Mouse (Mus musculus): ENCODE measurements around the gene Myo10. TPM values are rescaled to one million over a fixed set of nuclear protein-coding genes. Genes with fewer than 3 reads are reported as not detected.

Myo10 gene
- polyA plus RNA-seq, 1 experiment from 2014 or later = 30.4 TPM

DNA sequence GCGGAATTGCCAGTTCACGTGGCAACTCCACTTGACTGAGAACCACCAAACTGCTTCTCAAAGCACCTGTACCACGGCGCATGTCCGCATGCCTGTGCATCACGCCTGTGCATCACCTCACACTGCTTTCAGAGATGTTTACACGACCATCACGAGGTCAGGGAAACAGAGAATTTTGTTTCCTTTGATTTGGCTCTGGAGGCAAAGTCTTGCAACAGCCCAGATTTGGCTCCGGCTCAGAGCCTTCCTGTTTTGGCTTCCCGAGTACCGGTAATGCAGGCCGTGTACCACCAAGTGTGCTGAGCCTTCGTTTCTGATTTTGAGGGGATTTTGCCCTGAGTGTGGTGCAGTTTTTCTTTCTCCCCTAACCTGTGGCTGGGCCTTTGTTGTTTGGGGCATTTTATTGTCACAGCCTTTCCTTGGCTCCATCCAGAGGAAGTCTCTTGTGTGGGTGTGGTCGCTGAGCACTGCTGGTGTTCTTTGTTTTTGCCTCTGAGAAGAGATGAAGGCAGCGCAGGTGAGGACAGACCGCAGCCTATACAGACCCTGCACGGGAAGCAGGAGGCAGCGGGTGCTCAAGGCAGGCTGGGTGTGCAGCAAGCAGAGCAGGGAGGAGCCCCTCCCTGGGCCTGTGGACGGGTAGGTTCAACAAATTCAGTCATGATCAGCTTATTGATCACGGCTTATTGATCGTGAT, 70.1 kb downstream of the Myo10 start:
- Histone ChIP-seq H3K36me3 (ENCODE audit: control insufficient read depth, insufficient read depth, low read length) (no peaks in the 10 kb centered on the region), H3K4me2 (ENCODE audit: low read depth, low read length) (no peak overlapping the region), H3K4me1 (ENCODE audit: control insufficient read depth, insufficient read depth, low read length) (peaks cover 30% of the 10 kb centered on the region), H3K9me3 (replicated peaks; ENCODE audit: control insufficient read depth, low read length) (no peaks in the 10 kb centered on the region), H3K27ac (ENCODE audit: low read length) (no peak overlapping the region), H3K9ac (ENCODE audit: low read length) (no peak overlapping the region), H3K4me3 (replicated peaks; ENCODE audit: low read length) (no peak overlapping the region), H3K27me3 (ENCODE audit: control insufficient read depth, insufficient read depth, low read length) (no peaks in the 10 kb centered on the region)
- WGBS = 53% methylated on average over 21 of the region's 21 CpGs
- no peak for ATAC-seq (ENCODE audit: insufficient read depth, low FRiP score)

DNA sequence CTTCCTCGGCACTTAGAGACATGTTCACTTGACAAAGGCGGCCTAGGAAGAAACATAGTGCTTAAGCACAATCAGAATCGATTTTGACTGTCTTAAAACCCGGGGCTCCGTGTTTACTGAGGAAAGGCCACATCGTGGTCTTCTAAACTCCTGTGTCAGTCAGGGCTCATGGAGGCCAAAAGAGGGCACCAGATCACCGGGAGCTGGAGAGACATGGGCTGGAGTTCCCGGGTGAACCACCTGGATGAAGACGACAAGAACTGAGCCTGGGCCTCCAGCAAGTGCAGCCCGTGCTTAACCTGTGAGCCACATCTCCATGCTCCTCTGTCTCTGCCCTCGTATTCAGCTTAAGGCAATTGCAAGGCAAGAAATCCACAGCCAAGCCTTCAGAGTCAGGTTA, 71.4 kb downstream of the Myo10 start:
- 60% methylated on average over 11 of the region's 11 CpGs for WGBS
- peak overlapping the region; percentile 7; the same call in 1 of the 2 replicates for H3K27ac ChIP-seq (ENCODE audit: low read length)
- no peak overlapping the region for H3K4me2 ChIP-seq (ENCODE audit: low read depth, low read length)
- H3K9ac ChIP-seq (ENCODE audit: low read length) = no peak overlapping the region; the same call in 1 of the 2 replicates
- H3K9me3 ChIP-seq (replicated peaks; ENCODE audit: control insufficient read depth, low read length) = no peaks in the 10 kb centered on the region
- peaks cover 25% of the 10 kb centered on the region for H3K4me1 ChIP-seq (ENCODE audit: control insufficient read depth, insufficient read depth, low read length)
- no peak for ATAC-seq (ENCODE audit: insufficient read depth, low FRiP score)
- H3K36me3 ChIP-seq (ENCODE audit: control insufficient read depth, insufficient read depth, low read length) = no peaks in the 10 kb centered on the region
- no peak overlapping the region for H3K4me3 ChIP-seq (replicated peaks; ENCODE audit: low read length)
- H3K27me3 ChIP-seq (ENCODE audit: control insufficient read depth, insufficient read depth, low read length) = no peaks in the 10 kb centered on the region

DNA sequence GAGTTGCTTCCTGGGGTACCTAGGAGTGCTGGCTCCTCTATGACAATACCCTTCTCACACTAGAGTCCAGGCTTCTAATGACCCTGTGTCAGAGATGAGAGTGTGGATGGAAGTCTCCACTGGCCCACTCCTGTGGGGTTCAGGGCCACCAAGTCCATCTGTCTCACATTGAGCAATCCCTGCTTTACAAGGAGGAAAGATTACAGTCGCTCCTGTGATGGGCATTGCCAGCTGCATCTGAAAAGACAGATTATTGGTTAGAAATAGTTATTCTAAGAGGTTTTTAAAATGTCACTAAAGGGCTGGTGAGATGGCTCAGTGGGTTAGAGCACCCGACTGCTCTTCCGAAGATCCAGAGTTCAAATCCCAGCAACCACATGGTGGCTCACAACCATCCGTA, 72.4 kb downstream of the Myo10 start:
- Histone ChIP-seq H3K36me3 (ENCODE audit: control insufficient read depth, insufficient read depth, low read length) (no peaks in the 10 kb centered on the region), H3K4me1 (ENCODE audit: control insufficient read depth, insufficient read depth, low read length) (peaks cover 25% of the 10 kb centered on the region), H3K4me2 (ENCODE audit: low read depth, low read length) (no peak overlapping the region), H3K4me3 (replicated peaks; ENCODE audit: low read length) (no peak overlapping the region), H3K9me3 (replicated peaks; ENCODE audit: control insufficient read depth, low read length) (no peaks in the 10 kb centered on the region), H3K27me3 (ENCODE audit: control insufficient read depth, insufficient read depth, low read length) (no peaks in the 10 kb centered on the region), H3K27ac (ENCODE audit: low read length) (no peak overlapping the region), H3K9ac (ENCODE audit: low read length) (no peak overlapping the region)
- WGBS = 96% methylated on average over 4 of the region's 4 CpGs
- no peak for ATAC-seq (ENCODE audit: insufficient read depth, low FRiP score)

DNA sequence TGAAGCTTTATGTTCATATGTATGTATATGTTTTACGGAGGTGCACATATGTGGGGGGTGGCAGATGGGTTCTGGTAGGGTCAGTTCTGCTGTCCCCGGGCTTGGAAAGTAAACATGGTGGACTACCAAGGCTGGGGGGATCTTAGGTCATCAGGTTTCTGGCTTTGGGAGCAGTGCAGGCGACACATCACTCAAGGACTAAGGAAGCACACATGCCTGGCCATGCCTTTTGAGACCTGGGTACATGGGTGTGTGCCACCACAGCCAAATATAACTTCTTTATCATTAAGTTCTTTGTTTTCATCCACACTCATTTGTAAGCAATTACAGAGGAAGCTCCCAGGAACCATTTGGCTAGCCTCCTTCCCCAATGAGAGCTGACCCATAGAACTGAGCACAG, 72.9 kb downstream of the Myo10 start:
- 82% methylated on average over 3 of the region's 3 CpGs for WGBS
- Histone ChIP-seq H3K4me3 (replicated peaks; ENCODE audit: low read length) (no peak overlapping the region), H3K4me2 (ENCODE audit: low read depth, low read length) (no peak overlapping the region), H3K9ac (ENCODE audit: low read length) (no peak overlapping the region), H3K4me1 (ENCODE audit: control insufficient read depth, insufficient read depth, low read length) (peaks cover 25% of the 10 kb centered on the region), H3K27me3 (ENCODE audit: control insufficient read depth, insufficient read depth, low read length) (no peaks in the 10 kb centered on the region), H3K27ac (ENCODE audit: low read length) (no peak overlapping the region), H3K36me3 (ENCODE audit: control insufficient read depth, insufficient read depth, low read length) (no peaks in the 10 kb centered on the region), H3K9me3 (replicated peaks; ENCODE audit: control insufficient read depth, low read length) (no peaks in the 10 kb centered on the region)
- ATAC-seq (ENCODE audit: insufficient read depth, low FRiP score) = no peak

DNA sequence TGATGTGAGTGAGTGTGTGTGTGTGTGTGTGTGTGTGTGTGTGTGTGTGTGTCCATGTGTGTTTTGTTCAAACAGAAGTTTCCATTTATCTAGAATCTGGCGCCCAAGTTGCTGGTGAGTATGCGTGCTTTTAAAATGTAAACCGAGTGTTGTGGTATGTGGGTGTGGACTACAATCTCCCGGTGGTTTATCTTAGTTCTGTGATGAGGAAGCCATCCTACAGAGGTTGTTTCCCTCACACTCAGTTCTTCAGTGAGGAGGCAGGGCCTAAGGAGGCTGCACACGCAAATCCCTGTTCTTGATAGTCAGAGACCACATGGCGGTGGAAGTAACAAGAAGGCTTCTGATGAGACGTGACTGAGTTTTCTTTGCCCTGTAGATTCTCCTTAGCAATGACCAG, 73.6 kb downstream of the Myo10 start:
- ATAC-seq (ENCODE audit: insufficient read depth, low FRiP score) = no peak
- no peaks in the 10 kb centered on the region for H3K27me3 ChIP-seq (ENCODE audit: control insufficient read depth, insufficient read depth, low read length)

DNA sequence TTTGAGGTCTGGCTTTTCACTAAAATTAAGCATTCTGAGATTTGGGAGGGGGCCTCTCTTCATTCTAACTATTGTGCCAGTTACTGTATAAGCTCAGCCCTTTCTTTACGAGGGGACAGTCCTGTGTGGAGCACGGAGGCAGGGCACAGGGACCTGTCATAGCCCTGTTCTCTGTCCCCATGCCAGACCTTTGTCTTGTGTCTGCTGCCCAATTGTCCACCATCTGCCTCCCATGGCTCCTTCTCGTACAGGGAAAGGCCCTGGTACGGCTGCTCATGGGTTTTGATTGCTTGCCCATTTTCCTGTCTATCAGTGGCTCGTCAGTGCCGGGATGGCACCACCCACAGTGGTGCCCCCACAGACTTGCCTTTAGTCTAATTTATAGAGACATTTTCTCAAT, 74.3 kb downstream of the Myo10 start:
- no peak overlapping the region for H3K4me2 ChIP-seq (ENCODE audit: low read depth, low read length)
- peaks cover 3% of the 10 kb centered on the region for H3K36me3 ChIP-seq (ENCODE audit: control insufficient read depth, insufficient read depth, low read length)
- peaks cover 20% of the 10 kb centered on the region for H3K4me1 ChIP-seq (ENCODE audit: control insufficient read depth, insufficient read depth, low read length)
- 95% methylated on average over 6 of the region's 6 CpGs for WGBS
- no peaks in the 10 kb centered on the region for H3K9me3 ChIP-seq (replicated peaks; ENCODE audit: control insufficient read depth, low read length)
- no peak overlapping the region for H3K4me3 ChIP-seq (replicated peaks; ENCODE audit: low read length)
- H3K9ac ChIP-seq (ENCODE audit: low read length) = no peak overlapping the region
- no peak overlapping the region for H3K27ac ChIP-seq (ENCODE audit: low read length)
- no peaks in the 10 kb centered on the region for H3K27me3 ChIP-seq (ENCODE audit: control insufficient read depth, insufficient read depth, low read length)
- ATAC-seq (ENCODE audit: insufficient read depth, low FRiP score) = no peak

More for the DNA sequence above, 73.6 kb downstream of the Myo10 start:
- no peaks in the 10 kb centered on the region for H3K36me3 ChIP-seq (ENCODE audit: control insufficient read depth, insufficient read depth, low read length)
- H3K27ac ChIP-seq (ENCODE audit: low read length) = no peak overlapping the region
- no peaks in the 10 kb centered on the region for H3K9me3 ChIP-seq (replicated peaks; ENCODE audit: control insufficient read depth, low read length)
- H3K4me1 ChIP-seq (ENCODE audit: control insufficient read depth, insufficient read depth, low read length) = peaks cover 24% of the 10 kb centered on the region
- WGBS = 61% methylated on average over 7 of the region's 7 CpGs
- no peak overlapping the region for H3K4me3 ChIP-seq (replicated peaks; ENCODE audit: low read length)
- H3K4me2 ChIP-seq (ENCODE audit: low read depth, low read length) = no peak overlapping the region
- no peak overlapping the region for H3K9ac ChIP-seq (ENCODE audit: low read length)

DNA sequence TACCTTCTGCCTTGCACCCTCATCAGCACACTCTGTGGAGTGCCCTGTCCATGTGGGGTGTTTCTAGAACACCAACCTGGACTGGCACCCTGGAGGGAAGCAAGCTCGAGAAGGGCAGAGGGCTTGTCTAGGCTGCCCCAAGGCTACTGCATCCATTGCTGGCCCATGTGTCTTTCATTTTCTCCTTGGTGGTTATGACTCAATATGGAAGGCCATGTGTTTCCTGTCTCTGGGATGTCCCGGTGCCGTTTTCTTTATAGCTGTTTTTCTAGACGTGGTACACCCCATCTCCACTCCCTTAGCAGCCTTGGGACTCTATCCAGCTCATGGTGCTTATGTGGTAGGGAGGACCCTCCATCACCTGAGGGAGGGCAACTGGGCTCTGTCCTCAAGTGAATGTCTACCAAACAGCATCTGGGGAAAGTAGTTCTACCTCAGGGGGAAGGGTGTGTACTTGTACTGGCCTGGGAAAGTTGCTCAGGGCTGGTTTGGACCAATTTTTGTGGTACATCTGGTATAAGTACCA, 76.8 kb downstream of the Myo10 start:
- ATAC-seq (ENCODE audit: insufficient read depth, low FRiP score) = peak; percentile 47; the same call in 1 of the 2 replicates

DNA sequence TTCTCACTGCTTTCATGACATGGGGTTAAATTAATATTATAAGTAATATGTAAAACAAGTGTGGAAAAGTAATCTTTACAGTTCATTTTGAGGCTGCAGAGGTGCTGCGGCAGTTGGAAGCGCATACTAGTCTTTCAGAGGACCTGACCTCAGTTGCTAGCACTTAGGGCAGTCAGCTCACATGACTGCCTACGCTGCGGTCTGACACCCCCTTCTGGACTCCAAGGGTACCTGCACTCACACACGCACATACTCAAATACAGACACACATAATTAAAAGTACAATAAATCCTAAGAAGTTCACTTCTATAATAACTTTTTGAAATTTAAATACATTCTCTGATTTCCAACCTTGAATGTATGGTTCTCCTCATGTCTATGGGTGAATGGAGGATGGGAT, 80.3 kb downstream of the Myo10 start:
- no peaks in the 10 kb centered on the region for H3K9me3 ChIP-seq (replicated peaks; ENCODE audit: control insufficient read depth, low read length)
- H3K27me3 ChIP-seq (ENCODE audit: control insufficient read depth, insufficient read depth, low read length) = no peaks in the 10 kb centered on the region
- ATAC-seq (ENCODE audit: insufficient read depth, low FRiP score) = no peak
- no peak overlapping the region for H3K4me2 ChIP-seq (ENCODE audit: low read depth, low read length)
- H3K4me1 ChIP-seq (ENCODE audit: control insufficient read depth, insufficient read depth, low read length) = no peaks in the 10 kb centered on the region
- H3K27ac ChIP-seq (ENCODE audit: low read length) = no peak overlapping the region
- H3K4me3 ChIP-seq (replicated peaks; ENCODE audit: low read length) = no peak overlapping the region
- WGBS = 98% methylated on average over 5 of the region's 5 CpGs
- peaks cover 11% of the 10 kb centered on the region for H3K36me3 ChIP-seq (ENCODE audit: control insufficient read depth, insufficient read depth, low read length)
- H3K9ac ChIP-seq (ENCODE audit: low read length) = no peak overlapping the region

More for the DNA sequence above, 76.8 kb downstream of the Myo10 start:
- H3K36me3 ChIP-seq (ENCODE audit: control insufficient read depth, insufficient read depth, low read length) = peaks cover 11% of the 10 kb centered on the region
- H3K4me1 ChIP-seq (ENCODE audit: control insufficient read depth, insufficient read depth, low read length) = peaks cover 8% of the 10 kb centered on the region; the same call in 1 of the 2 replicates
- 75% methylated on average over 4 of the region's 4 CpGs for WGBS
- no peak overlapping the region for H3K4me3 ChIP-seq (replicated peaks; ENCODE audit: low read length)
- no peak overlapping the region for H3K9ac ChIP-seq (ENCODE audit: low read length)
- no peaks in the 10 kb centered on the region for H3K9me3 ChIP-seq (replicated peaks; ENCODE audit: control insufficient read depth, low read length)
- no peak overlapping the region for H3K27ac ChIP-seq (ENCODE audit: low read length)
- H3K4me2 ChIP-seq (ENCODE audit: low read depth, low read length) = no peak overlapping the region
- no peaks in the 10 kb centered on the region for H3K27me3 ChIP-seq (ENCODE audit: control insufficient read depth, insufficient read depth, low read length)

DNA sequence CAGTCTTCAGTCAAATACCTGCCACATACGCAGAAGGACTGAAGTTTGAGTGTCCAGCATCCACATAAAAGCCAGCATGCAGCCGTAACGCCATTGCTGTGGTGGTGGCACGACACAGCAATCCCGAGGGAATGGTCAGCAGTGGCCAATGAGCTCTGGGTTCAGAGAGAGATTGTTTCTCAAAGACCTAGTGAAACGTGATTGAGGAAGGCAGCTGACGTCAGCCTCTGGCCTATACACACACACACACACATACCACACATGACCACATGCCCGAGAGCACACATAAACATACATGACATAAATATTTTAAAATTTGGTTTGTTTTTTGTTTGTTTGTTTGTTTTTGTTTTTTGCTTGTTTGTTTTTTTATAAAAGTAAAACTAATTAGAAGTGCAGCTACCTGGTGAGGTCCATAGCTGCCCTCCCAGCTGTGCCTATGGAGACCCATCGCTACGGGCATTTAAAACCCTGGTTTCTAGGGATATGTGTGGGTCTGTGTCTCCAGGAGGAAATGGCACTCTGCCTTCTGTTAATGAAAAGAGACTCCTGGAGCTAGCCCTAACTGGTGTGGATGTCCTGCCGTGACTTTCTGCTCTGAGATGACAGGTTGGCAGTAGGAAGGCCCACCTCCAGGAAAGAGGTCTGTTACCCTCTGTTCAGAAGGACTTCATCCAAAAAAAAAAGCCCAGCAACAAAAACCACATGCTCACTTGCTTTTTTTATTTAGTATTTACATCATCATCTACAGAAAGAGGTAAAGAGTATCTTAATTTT, 82.7 kb downstream of the Myo10 start:
- Histone ChIP-seq H3K4me3 (replicated peaks; ENCODE audit: low read length) (no peak overlapping the region), H3K9ac (ENCODE audit: low read length) (no peak overlapping the region), H3K4me1 (ENCODE audit: control insufficient read depth, insufficient read depth, low read length) (no peaks in the 10 kb centered on the region), H3K4me2 (ENCODE audit: low read depth, low read length) (no peak overlapping the region), H3K27me3 (ENCODE audit: control insufficient read depth, insufficient read depth, low read length) (no peaks in the 10 kb centered on the region), H3K36me3 (ENCODE audit: control insufficient read depth, insufficient read depth, low read length) (peaks cover 11% of the 10 kb centered on the region), H3K9me3 (replicated peaks; ENCODE audit: control insufficient read depth, low read length) (no peaks in the 10 kb centered on the region), H3K27ac (ENCODE audit: low read length) (no peak overlapping the region)
- 85% methylated on average over 11 of the region's 11 CpGs for WGBS
- no peak for ATAC-seq (ENCODE audit: insufficient read depth, low FRiP score)
